Mouse (Mus musculus): ENCODE results near the gene Inip.

DNA sequence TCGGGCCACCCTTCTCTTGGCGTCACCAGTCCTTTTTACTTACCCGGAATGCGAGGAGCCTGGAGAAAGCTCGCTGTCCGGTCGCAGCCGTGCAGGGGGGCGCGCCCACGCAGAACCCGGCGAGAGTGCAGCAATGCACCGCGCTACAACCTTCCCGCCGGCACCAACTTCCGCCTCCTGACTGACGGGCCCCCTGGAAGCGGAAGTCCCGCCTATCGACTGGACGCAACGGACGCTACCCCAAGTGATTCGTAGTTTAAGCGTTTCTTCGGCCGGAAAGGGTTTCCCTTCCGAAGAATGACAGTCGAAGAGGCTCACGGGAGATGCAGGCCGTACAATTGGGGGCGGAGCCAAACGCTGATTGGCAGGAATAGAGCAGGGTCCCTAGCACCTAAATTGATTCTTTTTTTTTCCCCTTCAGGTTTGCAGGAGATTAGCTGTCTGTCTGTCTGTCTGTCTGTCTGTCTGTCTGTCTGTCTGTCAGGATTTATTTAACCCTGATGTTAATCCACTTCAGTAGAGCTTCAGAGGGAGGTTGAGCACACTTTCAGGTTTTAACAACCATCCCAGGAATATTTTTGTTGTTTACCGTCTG lies 17.6 kb downstream of the Inip start:
- TF ChIP-seq CTCF (conservative IDR thresholded peaks at IDR 0.05; ENCODE audit: insufficient read depth, insufficient read length, low read depth, low read length) (no peak), POLR2A (IDR thresholded peaks at IDR 0.05; ENCODE audit: low read depth, low read length) (no peak)

Measured in kidney, adult 2 months (tissue).